ENCODE assay signal across 8 mouse cellular contexts in the genomic region with DNA sequence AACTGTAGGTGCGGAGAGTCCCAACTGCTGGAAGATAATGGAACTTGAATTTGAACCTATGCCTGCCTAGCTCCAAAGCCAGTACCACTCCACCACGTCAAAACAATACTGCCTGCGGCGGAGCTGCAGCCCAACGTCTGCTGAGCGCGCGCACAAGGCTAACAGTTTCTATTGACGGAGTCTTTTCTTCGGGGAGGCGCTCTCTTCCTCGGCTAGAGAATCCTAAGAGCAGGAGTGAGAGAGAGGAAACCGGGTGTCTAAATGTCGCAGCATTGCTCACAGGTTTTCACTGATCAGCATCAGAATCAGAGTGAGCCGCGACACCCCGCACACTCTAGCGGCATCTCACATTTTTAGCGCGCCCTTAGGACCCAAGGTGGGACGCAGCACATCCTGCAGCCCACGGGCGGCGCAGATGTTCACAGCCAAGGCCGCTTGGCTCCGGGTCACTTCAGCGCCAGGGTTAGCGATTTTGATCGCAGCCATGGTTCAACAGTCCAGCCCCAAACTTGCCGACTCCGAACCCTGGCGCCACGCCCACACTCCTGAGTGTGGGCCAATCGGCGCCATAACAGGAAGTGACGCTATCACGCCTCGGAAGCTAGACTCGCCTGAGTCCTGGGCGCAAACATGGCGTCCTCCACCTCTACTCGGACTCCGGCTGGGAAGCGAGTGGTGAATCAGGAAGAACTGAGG. TPM values are rescaled to one million over a fixed set of nuclear protein-coding genes. Genes with fewer than 3 reads are reported as not detected.
DNase-seq lines count a peak whose midpoint lies in the region; ATAC-seq and TF ChIP-seq lines count a peak whose summit lies in the region.

Gene Cct6b (minus strand): TSS at position 580 of the 696 bp plus-strand sequence.
Gene Zfp830 (plus strand): TSS at position 604 of the 696 bp plus-strand sequence.

- peaks cover 33% of the 10 kb centered on the region for H3K4me1 ChIP-seq in E14TG2a.4 (replicated peaks; ENCODE audit: low read depth, low read length)
- H3K4me1 ChIP-seq in forebrain, embryonic 10.5 days: peaks cover 26% of the 10 kb centered on the region
- peaks cover 19% of the 10 kb centered on the region for H3K4me1 ChIP-seq in heart, embryonic 15.5 days (replicated peaks)
- peaks cover 32% of the 10 kb centered on the region for H3K4me1 ChIP-seq in liver, embryonic 12.5 days
- peaks cover 18% of the 10 kb centered on the region for H3K4me1 ChIP-seq in stomach, embryonic 14.5 days (ENCODE audit: control insufficient read depth, insufficient read depth, low read length)

- H3K9me3 ChIP-seq in E14TG2a.4 (ENCODE audit: low read length): no peaks in the 10 kb centered on the region
- H3K9me3 ChIP-seq in forebrain, embryonic 10.5 days: no peaks in the 10 kb centered on the region; the same call in 1 of the 2 replicates
- H3K9me3 ChIP-seq in heart, embryonic 15.5 days (replicated peaks): no peaks in the 10 kb centered on the region
- H3K9me3 ChIP-seq in liver, embryonic 12.5 days (replicated peaks): no peaks in the 10 kb centered on the region
- no peaks in the 10 kb centered on the region for H3K9me3 ChIP-seq in stomach, embryonic 14.5 days (ENCODE audit: control insufficient read depth, low read depth, low read length)

- H3K9ac ChIP-seq in heart, embryonic 15.5 days: peak within 1 kb of the TSS; percentile 88
- H3K9ac ChIP-seq in liver, embryonic 12.5 days: peak within 1 kb of the TSS; percentile 88
- peak within 1 kb of the TSS; percentile 80 for H3K9ac ChIP-seq in stomach, embryonic 14.5 days (replicated peaks; ENCODE audit: low read depth, low read length)

- H3K36me3 ChIP-seq in E14TG2a.4 (ENCODE audit: insufficient read depth, low read length): peaks cover 30% of the 10 kb centered on the region
- H3K36me3 ChIP-seq in forebrain, embryonic 10.5 days (replicated peaks): peaks cover 26% of the 10 kb centered on the region
- H3K36me3 ChIP-seq in heart, embryonic 15.5 days: no peaks in the 10 kb centered on the region
- H3K36me3 ChIP-seq in liver, embryonic 12.5 days: peaks cover 23% of the 10 kb centered on the region
- no peaks in the 10 kb centered on the region for H3K36me3 ChIP-seq in stomach, embryonic 14.5 days (ENCODE audit: control insufficient read depth, insufficient read depth, low read length)

- ATAC-seq in heart, embryonic 15.5 days (replicated peaks; ENCODE audit: insufficient number of reproducible peaks, insufficient read depth, low FRiP score, low read depth): peak; percentile 98
- peak; percentile 99 for ATAC-seq in liver, embryonic 12.5 days
- ATAC-seq in stomach, embryonic 14.5 days (ENCODE audit: insufficient number of reproducible peaks, insufficient read depth, low FRiP score, low read depth): peak; percentile 99

- H3K27ac ChIP-seq in forebrain, embryonic 10.5 days: peak within 1 kb of the TSS; percentile 89
- H3K27ac ChIP-seq in heart, embryonic 15.5 days: peak within 1 kb of the TSS; percentile 96
- peak within 1 kb of the TSS; percentile 95 for H3K27ac ChIP-seq in liver, embryonic 12.5 days
- peak within 1 kb of the TSS; percentile 92 for H3K27ac ChIP-seq in stomach, embryonic 14.5 days (ENCODE audit: low read length)

- TF ChIP-seq CTCF in E14TG2a.4 (conservative IDR thresholded peaks at IDR 0.05; ENCODE audit: low read length): no peak

- H3K27me3 ChIP-seq in E14TG2a.4 (ENCODE audit: insufficient read depth, low read length): no peaks in the 10 kb centered on the region
- no peaks in the 10 kb centered on the region for H3K27me3 ChIP-seq in forebrain, embryonic 10.5 days (ENCODE audit: poor library complexity, severe bottlenecking)
- H3K27me3 ChIP-seq in heart, embryonic 15.5 days: peaks cover 6% of the 10 kb centered on the region; the same call in 1 of the 2 replicates
- H3K27me3 ChIP-seq in liver, embryonic 12.5 days (replicated peaks): no peaks in the 10 kb centered on the region; the same call in 1 of the 2 replicates
- H3K27me3 ChIP-seq in stomach, embryonic 14.5 days (ENCODE audit: control insufficient read depth, insufficient read depth, low read length): no peaks in the 10 kb centered on the region

- WGBS in forebrain, embryonic 10.5 days: under 1% methylated on average over 44 of the region's 44 CpGs
- WGBS in heart, embryonic 15.5 days: under 1% methylated on average over 44 of the region's 44 CpGs
- under 1% methylated on average over 44 of the region's 44 CpGs for WGBS in liver, embryonic 12.5 days (ENCODE audit: insufficient replicate concordance)
- whole genome bisulfite sequencing in stomach, embryonic 14.5 days: under 1% methylated on average over 44 of the region's 44 CpGs

- H3K4me2 ChIP-seq in heart, embryonic 15.5 days: peak within 1 kb of the TSS; percentile 73
- peak within 1 kb of the TSS; percentile 94 for H3K4me2 ChIP-seq in liver, embryonic 12.5 days
- peak within 1 kb of the TSS; percentile 96 for H3K4me2 ChIP-seq in stomach, embryonic 14.5 days (replicated peaks; ENCODE audit: low read depth, low read length)

- peak; percentile 94 for DNase-seq in c-Kit-positive CD71-positive TER-119-negative erythroid progenitor cells, embryonic 14.5 days (ENCODE audit: low read depth)
- DNase-seq in forebrain, embryonic 10.5 days (ENCODE audit: extremely low spot score, low spot score): peak; percentile 93
- peak; percentile 97 for DNase-seq in kidney, postnatal 14 days
- peak; percentile 93 for DNase-seq in naive thymus-derived CD4-positive, alpha-beta T cell, adult 2 months (ENCODE audit: low read depth)

- H3K4me3 ChIP-seq in E14TG2a.4 (replicated peaks; ENCODE audit: low read length): peak within 1 kb of the TSS; percentile 100
- peak within 1 kb of the TSS; percentile 82 for H3K4me3 ChIP-seq in forebrain, embryonic 10.5 days
- H3K4me3 ChIP-seq in heart, embryonic 15.5 days: peak within 1 kb of the TSS; percentile 99
- H3K4me3 ChIP-seq in liver, embryonic 12.5 days: peak within 1 kb of the TSS; percentile 89
- peak within 1 kb of the TSS; percentile 99 for H3K4me3 ChIP-seq in stomach, embryonic 14.5 days (ENCODE audit: low read depth, low read length)

RNA-seq across cellular contexts. Expression of gene Cct6b, which starts in this region (rescaled TPM):
- polyA plus RNA-seq in forebrain, embryonic 10.5 days (2016; fragmentation: Nextera tagmentation; extraction: Ambion mirVana): 0.31 and 0.33 TPM in 2 replicates
- 0.21 and 0.28 TPM in 2 replicates for polyA plus RNA-seq in heart, embryonic 15.5 days (2015; fragmentation: Nextera tagmentation; extraction: Ambion mirVana)
- polyA plus RNA-seq in liver, embryonic 12.5 days (2016; fragmentation: Nextera tagmentation; extraction: Ambion mirVana): 0.19 and 0.47 TPM in 2 replicates
- 0.22 and 0.56 TPM in 2 replicates for polyA plus RNA-seq in stomach, embryonic 14.5 days (2014; fragmentation: Nextera tagmentation; extraction: Ambion mirVana)

RNA-seq across cellular contexts. Expression of gene Zfp830, which starts in this region (rescaled TPM):
- 36.9 and 38.7 TPM in 2 replicates for polyA plus RNA-seq in forebrain, embryonic 10.5 days (2016; fragmentation: Nextera tagmentation; extraction: Ambion mirVana)
- 27.5 TPM in 2 replicates for polyA plus RNA-seq in heart, embryonic 15.5 days (2015; fragmentation: Nextera tagmentation; extraction: Ambion mirVana)
- 24.9 and 26.4 TPM in 2 replicates for polyA plus RNA-seq in liver, embryonic 12.5 days (2016; fragmentation: Nextera tagmentation; extraction: Ambion mirVana)
- polyA plus RNA-seq in stomach, embryonic 14.5 days (2014; fragmentation: Nextera tagmentation; extraction: Ambion mirVana): 34.2 and 37.8 TPM in 2 replicates

Comparison
In these comparisons a context has a peak if more than half of its experiments do, and no peak if none do; other contexts are left out.
1. Peak in every context shown above with its lines: DNase-seq, ATAC-seq, H3K4me3 ChIP-seq and H3K27ac ChIP-seq.